Comparison of ENCODE assay signal across 20 mouse cellular contexts in genomic region chr4:85345911-85346310, GRCm38 (mm10).
"Had no signal": no experiment of that assay in that cellular context is flagged by ENCODE, and none has a peak within 500 bp of the region (broad histone marks: within the 10 kb centered on the region; RNA-seq: fewer than 3 reads in every experiment).

No protein-coding gene starts in this region.

- DNase-seq: kidney, adult 2 months; kidney, postnatal 25 days; layer of hippocampus, adult 9-11 months; liver, postnatal 0 days; retina, postnatal 1 day; right cerebral cortex, postnatal 25 days; spleen, adult 18-20 months; thymus, postnatal 25 days had no signal

- H3K4me2 ChIP-seq: limb, embryonic 12.5 days; limb, embryonic 15.5 days; liver, embryonic 11.5 days; lung, embryonic 14.5 days; midbrain, embryonic 12.5 days; midbrain, embryonic 15.5 days; stomach, embryonic 15.5 days had no signal

- H3K9ac ChIP-seq: limb, embryonic 12.5 days; limb, embryonic 15.5 days; liver, embryonic 14.5 days; liver, postnatal 0 days; lung, embryonic 14.5 days; midbrain, embryonic 12.5 days; midbrain, embryonic 15.5 days; stomach, embryonic 15.5 days had no signal

- H3K4me1 ChIP-seq: limb, embryonic 12.5 days; limb, embryonic 15.5 days; midbrain, embryonic 12.5 days; midbrain, embryonic 15.5 days; stomach, embryonic 15.5 days had no signal

- H3K9me3 ChIP-seq: limb, embryonic 12.5 days; limb, embryonic 15.5 days; midbrain, embryonic 12.5 days; midbrain, embryonic 15.5 days; stomach, embryonic 15.5 days had no signal

- H3K27me3 ChIP-seq: limb, embryonic 12.5 days; limb, embryonic 15.5 days; midbrain, embryonic 12.5 days; midbrain, embryonic 15.5 days; stomach, embryonic 15.5 days had no signal

- H3K27ac ChIP-seq: kidney, postnatal 0 days; layer of hippocampus, adult 2 months; limb, embryonic 12.5 days; limb, embryonic 15.5 days; liver, embryonic 14.5 days; macrophage; midbrain, embryonic 12.5 days; midbrain, embryonic 15.5 days; stomach, embryonic 15.5 days had no signal

- ATAC-seq: liver, postnatal 0 days; lung, postnatal 0 days; midbrain, embryonic 15.5 days had no signal

- H3K4me3 ChIP-seq: layer of hippocampus, adult 2 months; limb, embryonic 12.5 days; limb, embryonic 15.5 days; midbrain, embryonic 12.5 days; midbrain, embryonic 15.5 days; stomach, embryonic 15.5 days had no signal

- H3K36me3 ChIP-seq: limb, embryonic 12.5 days; limb, embryonic 15.5 days; midbrain, embryonic 12.5 days; midbrain, embryonic 15.5 days; stomach, embryonic 15.5 days had no signal
